Mouse (Mus musculus) limb, embryonic 14.5 days (tissue): ENCODE data around the gene Atxn1. TPM values are rescaled to one million over a fixed set of nuclear protein-coding genes. Genes with fewer than 3 reads are reported as not detected.

Experiments
- ATAC-seq: fragments of 200-750 bp; cut with Nextera tagmentation; 2 replicates; pipeline ENCODE4 v1.8.0; 2017; ENCODE audit warnings: low read depth, moderate number of reproducible peaks, moderate TSS enrichment; ENCODE audit not compliant: low FRiP score
- DNase-seq: peaks from one replicate; pipeline ENCODE4 v3.0.0-alpha.2; 2015; ENCODE audit warnings: low spot score
- H3K27ac ChIP-seq: fragments of 300-500 bp; sonication (generic); replicated peaks from 2 replicates; pipeline ENCODE4 v1.5.1; 2014; ENCODE audit warnings: low read depth, mild to moderate bottlenecking, low read length, moderate library complexity, mixed read lengths
- H3K27me3 ChIP-seq: fragments of 300-500 bp; sonication (generic); 2 replicates; pipeline ENCODE4 v1.6.1; 2014; ENCODE audit warnings: low read length, mixed read lengths; ENCODE audit not compliant: control insufficient read depth, insufficient read depth
- H3K36me3 ChIP-seq: fragments of 300-500 bp; sonication (generic); 2 replicates; pipeline ENCODE4 v1.6.1; 2014; ENCODE audit warnings: mild to moderate bottlenecking, low read length, moderate library complexity, mixed read lengths; ENCODE audit not compliant: control insufficient read depth, insufficient read depth
- H3K4me1 ChIP-seq: fragments of 300-500 bp; sonication (generic); 2 replicates; pipeline ENCODE4 v1.6.1; 2014; ENCODE audit warnings: antibody characterized with exemption, low read length, mixed read lengths; ENCODE audit not compliant: control insufficient read depth, insufficient read depth
- H3K4me2 ChIP-seq: fragments of 300-500 bp; sonication (generic); replicated peaks from 2 replicates; pipeline ENCODE4 v1.6.1; 2014; ENCODE audit warnings: low read depth, mild to moderate bottlenecking, low read length, moderate library complexity; ENCODE audit not compliant: severe bottlenecking
- H3K4me3 ChIP-seq: fragments of 300-500 bp; sonication (generic); replicated peaks from 2 replicates; pipeline ENCODE4 v1.5.1; 2014; ENCODE audit warnings: low read length
- H3K9ac ChIP-seq: fragments of 300-500 bp; sonication (generic); 2 replicates; pipeline ENCODE4 v1.6.1; 2014; ENCODE audit warnings: mild to moderate bottlenecking, low read depth, low read length, moderate library complexity; ENCODE audit not compliant: severe bottlenecking
- H3K9me3 ChIP-seq: fragments of 300-500 bp; sonication (generic); 2 replicates; pipeline ENCODE4 v1.6.1; 2016; ENCODE audit warnings: low read length; ENCODE audit not compliant: control insufficient read depth
- POLR2A ChIP-seq: fragments of 200-500 bp; IDR thresholded peaks from 2 replicates; pipeline ENCODE4 v1.8.0; 2012; ENCODE audit warnings: inconsistent platforms, mild to moderate bottlenecking, moderate library complexity, borderline replicate concordance; ENCODE audit not compliant: insufficient read depth, insufficient read length; ENCODE audit errors: extremely low read depth
- WGBS: fragments of 180-500 bp; shearing (Covaris S2); extraction: QIAGEN DNeasy Blood & Tissue Kit; methylation state at CpG from one replicate; pipeline ENCODE4 v1.1.7; 2014; 5-methylcytosine and 5-hydroxymethylcytosine counted together
- polyA plus RNA-seq, 2 experiments: library from polyadenylated mRNA; depleted of rRNA in 1 of 2; stranded (reverse) in 1 of 2; unstranded in 1 of 2; fragments of >200 nt; fragmentation: Nextera tagmentation in 1 of 2; extraction: Ambion mirVana in 1 of 2; gene quantifications; 2 replicates each; pipeline versions ENCODE4 v1.2.1 to v1.2.3; 2012 to 2014

Atxn1 gene
- polyA plus RNA-seq, 2 experiments = 3.3 to 5.3 TPM

- Histone ChIP-seq H3K27me3 (no peaks in the 10 kb centered on the region), H3K27ac (no peak overlapping the region), H3K9ac (no peak overlapping the region), H3K4me1 (peaks cover 7% of the 10 kb centered on the region), H3K4me3 (no peak overlapping the region), H3K36me3 (no peaks in the 10 kb centered on the region), H3K9me3 (no peaks in the 10 kb centered on the region), H3K4me2 (no peak overlapping the region)
- WGBS = 72% methylated on average over 8 of the region's 8 CpGs
- no peak for ATAC-seq
- no peak for DNase-seq
- no peak for TF ChIP-seq POLR2A
Observed at GRCm38 (mm10) chr13:45900776-45901175, 64.0 kb downstream of the Atxn1 start.

- Histone ChIP-seq H3K4me2 (no peak overlapping the region), H3K27me3 (no peaks in the 10 kb centered on the region), H3K27ac (no peak overlapping the region), H3K4me3 (no peak overlapping the region), H3K36me3 (no peaks in the 10 kb centered on the region), H3K9me3 (no peaks in the 10 kb centered on the region), H3K9ac (no peak overlapping the region), H3K4me1 (no peaks in the 10 kb centered on the region)
- no peak for ATAC-seq
- DNase-seq = no peak
- no peak for TF ChIP-seq POLR2A
- 34% methylated on average over 2 of the region's 2 CpGs for WGBS
Observed at GRCm38 (mm10) chr13:45897571-45897970, 67.2 kb downstream of the Atxn1 start.

GRCm38 (mm10) chr13:45894760-45895159, 70.0 kb downstream of the Atxn1 start:
- DNase-seq = no peak
- no peak for TF ChIP-seq POLR2A
- Histone ChIP-seq H3K9ac (no peak overlapping the region), H3K4me2 (no peak overlapping the region), H3K36me3 (no peaks in the 10 kb centered on the region), H3K27ac (no peak overlapping the region), H3K27me3 (no peaks in the 10 kb centered on the region), H3K9me3 (no peaks in the 10 kb centered on the region), H3K4me3 (no peak overlapping the region), H3K4me1 (no peaks in the 10 kb centered on the region)
- ATAC-seq = no peak
- WGBS = 58% methylated on average over 10 of the region's 10 CpGs

GRCm38 (mm10) chr13:45894234-45894633, 70.6 kb downstream of the Atxn1 start:
- Histone ChIP-seq H3K4me2 (no peak overlapping the region), H3K36me3 (no peaks in the 10 kb centered on the region), H3K27me3 (no peaks in the 10 kb centered on the region), H3K9ac (no peak overlapping the region), H3K9me3 (no peaks in the 10 kb centered on the region), H3K4me1 (no peaks in the 10 kb centered on the region), H3K27ac (no peak overlapping the region), H3K4me3 (no peak overlapping the region)
- TF ChIP-seq POLR2A = no peak
- DNase-seq (no peak), ATAC-seq (no peak)
- WGBS = 85% methylated on average over 6 of the region's 6 CpGs

- no peak for TF ChIP-seq POLR2A
- ATAC-seq (no peak), DNase-seq (no peak)
- no peak overlapping the region for H3K9ac ChIP-seq
- H3K9me3 ChIP-seq = no peaks in the 10 kb centered on the region
- no peak overlapping the region for H3K4me2 ChIP-seq
- WGBS = 80% methylated on average over 2 of the region's 2 CpGs
- no peaks in the 10 kb centered on the region for H3K27me3 ChIP-seq
- H3K27ac ChIP-seq = no peak overlapping the region
- no peaks in the 10 kb centered on the region for H3K4me1 ChIP-seq
- H3K4me3 ChIP-seq = no peak overlapping the region
- no peaks in the 10 kb centered on the region for H3K36me3 ChIP-seq
Observed at GRCm38 (mm10) chr13:45891073-45891472, 73.7 kb downstream of the Atxn1 start.
